Mouse (Mus musculus): ENCODE measurements around the gene Sez6.

Sez6 gene

DNA sequence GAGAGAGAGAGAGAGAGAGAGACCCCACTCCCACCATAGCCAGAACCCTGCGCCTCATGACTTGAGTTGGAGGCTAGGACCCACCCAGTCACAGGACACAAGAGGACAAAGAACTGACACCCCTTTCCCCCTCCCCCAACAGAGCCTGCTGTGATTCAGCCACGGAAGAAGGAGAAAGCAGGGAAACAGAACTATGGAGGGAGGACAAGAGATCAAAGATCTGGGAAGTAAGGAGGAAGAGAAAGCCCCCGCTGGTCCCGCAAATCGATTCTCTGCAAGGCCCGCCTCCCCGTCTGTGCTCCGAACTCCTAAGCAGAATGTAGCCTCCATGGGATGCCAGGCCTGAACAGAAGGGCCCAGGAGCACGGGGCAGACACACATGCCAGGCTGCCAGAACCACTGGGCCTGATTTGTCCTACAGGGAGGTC is 23.8 kb upstream of the Sez6 start:
- DNase-seq: no peak

DNA sequence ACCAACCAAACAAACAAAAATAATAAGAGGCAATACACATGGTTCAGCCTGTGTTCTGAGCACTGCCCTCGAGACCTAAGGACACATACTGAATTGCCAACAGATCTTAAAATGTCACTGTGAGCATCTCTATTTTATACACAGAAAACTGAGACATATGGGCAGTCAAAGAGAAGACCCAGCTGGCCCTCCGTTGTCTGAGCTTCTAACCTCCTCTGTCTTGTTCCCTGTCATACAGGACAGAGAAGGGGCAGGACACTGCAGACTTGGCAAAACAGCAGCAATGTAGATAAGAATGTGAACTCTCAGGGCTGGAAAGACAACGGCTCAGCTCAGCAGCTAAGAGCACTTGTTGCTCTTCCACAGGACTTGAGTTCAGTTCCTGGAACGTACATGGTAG is 22.1 kb upstream of the Sez6 start:
- DNase-seq: no peak

DNA sequence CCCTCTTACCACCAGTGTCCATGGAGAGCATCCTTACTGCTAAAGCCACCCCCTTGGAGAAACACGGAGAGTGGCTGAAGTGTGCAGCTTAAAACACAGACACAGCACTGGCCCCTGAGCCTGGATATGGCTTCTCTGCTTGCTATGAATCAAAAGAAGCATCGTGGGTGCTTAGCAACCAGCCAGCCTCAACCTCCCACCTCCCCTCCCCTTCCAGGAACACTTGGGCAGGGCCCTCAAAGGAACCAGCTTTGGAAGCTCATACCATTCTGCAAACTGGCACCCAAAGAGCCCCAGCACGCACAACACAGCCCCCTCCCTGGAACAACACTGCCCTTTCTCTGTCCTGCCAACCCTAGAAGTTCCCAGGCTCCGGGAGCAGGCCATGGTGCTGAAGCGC is 21.2 kb upstream of the Sez6 start:
- DNase-seq: no peak

DNA sequence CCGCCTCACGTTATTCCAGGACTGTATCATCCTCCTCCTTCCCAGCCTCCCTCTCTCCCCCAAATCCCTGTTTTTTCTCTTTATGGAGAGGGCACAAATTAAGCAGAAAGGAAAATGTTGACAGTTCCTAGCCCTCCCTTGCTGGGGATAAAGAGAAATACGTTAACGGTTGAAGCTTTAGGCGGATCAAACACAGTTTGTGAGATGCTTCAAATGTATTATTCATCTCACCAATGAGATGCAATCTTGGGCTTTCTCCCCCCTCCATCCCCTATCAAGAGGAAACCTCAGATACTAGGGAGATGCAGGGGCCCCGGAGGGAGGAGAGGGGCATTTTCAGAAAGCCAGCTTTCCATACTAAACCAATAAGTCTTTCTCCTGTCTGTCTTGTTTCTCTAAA is 20.8 kb upstream of the Sez6 start:
- DNase-seq: no peak

DNA sequence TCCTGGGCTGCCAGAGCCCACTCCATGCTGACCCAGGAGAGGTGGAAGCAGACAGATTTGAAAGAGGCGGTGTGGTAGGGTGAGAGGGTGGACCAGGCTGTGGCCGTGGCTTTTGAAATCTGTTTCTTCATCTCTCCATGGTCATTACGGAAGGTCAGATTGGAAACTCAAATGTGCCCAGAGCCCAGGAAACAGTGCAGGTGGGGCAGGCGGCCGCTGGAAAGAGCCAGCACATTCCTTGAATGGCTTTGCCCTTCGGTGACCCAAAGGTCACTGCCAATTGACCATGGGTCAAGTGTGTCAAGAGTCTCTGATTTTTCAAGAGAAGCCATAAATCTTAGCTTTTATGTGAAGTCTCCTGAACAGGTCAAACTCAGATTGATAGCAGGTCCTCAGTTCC is 17.1 kb upstream of the Sez6 start:
- no peak for DNase-seq

DNA sequence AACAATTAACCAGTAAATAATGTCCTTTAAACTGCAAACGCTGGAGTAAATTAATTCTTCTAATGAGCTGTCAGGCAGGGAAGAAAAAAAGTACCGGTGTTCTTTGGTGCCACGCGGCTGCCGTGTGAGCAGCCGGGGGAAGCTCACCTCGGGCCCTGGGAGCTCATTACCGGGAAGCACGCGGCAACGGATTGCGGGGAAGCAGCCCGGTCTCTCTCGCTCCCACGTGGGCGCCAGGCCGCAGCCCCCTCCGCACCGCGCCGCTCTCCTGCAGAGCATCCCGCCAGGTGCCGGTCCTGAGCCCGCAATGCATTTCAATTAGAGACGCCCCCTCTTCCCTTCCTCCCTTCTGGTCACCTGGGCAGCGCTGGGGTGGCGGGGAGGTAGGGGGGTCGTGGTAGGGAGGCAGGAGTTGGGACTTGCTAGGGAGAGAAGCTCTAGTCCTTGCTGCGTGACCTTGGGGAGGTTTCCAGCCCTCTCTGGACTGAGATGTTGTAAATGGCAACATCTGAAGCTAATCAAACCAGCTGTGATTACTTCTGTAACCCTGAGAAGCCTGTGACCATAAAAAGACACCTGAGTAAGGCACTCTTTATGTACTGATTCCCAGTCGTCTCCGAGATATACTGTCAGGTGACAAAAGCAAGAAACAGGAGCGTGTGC is 15.9 kb upstream of the Sez6 start:
- DNase-seq: no peak

DNA sequence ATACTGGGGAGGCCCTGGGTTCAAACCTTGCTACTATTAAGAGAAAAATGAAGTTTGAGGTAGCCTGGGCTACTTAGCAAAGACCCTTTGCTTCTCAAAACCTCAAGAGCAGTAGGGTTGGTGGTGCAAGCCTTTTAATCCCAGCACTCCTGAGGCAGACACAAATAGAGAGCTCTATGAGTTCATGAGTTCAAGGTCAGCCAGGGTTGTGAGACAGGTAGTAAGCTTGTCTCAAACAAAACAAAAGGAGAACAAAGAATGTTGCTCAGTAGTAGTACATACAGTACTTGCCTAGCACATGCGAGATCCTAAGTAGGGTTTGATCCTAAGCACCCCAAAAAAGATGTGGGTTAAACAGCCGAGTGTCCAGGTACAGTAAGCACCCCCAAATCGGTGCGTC is 13.9 kb upstream of the Sez6 start:
- DNase-seq: no peak

DNA sequence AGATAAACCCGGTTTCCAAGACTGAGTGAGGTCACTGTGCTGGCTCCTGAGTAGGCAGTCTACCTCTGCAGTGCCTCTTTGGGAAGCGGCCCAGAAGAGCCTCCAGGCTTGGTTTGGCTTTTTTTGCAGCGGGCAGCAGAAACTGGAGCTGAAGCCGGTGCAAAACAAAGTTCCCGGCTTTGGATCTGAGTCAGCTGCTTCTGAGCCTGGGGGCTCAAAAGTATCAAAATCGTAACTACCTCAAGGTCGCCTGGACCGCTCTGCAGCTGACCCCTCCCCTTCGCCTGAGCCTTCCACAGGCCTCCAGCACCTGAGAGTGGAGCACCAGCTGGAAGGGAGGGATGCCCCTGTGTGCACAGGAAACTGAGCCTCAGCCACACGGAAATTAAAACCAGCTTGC is 13.4 kb upstream of the Sez6 start:
- DNase-seq: peak; percentile 88

DNA sequence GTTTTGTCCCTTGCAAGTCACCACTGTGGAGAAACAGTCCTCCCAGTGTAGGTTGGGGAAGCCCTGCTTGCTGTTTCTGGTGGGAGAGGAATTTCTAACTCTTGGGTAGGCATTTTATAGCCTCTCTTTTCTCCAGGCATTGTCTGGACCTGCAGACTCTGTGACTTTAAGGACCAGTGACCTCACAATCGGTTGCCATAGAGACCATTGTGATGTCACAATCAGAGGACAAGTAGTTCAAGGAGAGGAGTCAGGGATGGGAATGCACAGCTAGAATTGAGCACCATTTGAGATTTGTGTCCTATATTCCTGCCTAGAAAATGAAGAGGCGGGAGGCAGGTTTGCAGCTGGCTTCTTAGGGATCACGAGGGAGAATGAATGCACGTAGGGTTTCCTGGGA is 7.3 kb upstream of the Sez6 start:
- no peak for DNase-seq

DNA sequence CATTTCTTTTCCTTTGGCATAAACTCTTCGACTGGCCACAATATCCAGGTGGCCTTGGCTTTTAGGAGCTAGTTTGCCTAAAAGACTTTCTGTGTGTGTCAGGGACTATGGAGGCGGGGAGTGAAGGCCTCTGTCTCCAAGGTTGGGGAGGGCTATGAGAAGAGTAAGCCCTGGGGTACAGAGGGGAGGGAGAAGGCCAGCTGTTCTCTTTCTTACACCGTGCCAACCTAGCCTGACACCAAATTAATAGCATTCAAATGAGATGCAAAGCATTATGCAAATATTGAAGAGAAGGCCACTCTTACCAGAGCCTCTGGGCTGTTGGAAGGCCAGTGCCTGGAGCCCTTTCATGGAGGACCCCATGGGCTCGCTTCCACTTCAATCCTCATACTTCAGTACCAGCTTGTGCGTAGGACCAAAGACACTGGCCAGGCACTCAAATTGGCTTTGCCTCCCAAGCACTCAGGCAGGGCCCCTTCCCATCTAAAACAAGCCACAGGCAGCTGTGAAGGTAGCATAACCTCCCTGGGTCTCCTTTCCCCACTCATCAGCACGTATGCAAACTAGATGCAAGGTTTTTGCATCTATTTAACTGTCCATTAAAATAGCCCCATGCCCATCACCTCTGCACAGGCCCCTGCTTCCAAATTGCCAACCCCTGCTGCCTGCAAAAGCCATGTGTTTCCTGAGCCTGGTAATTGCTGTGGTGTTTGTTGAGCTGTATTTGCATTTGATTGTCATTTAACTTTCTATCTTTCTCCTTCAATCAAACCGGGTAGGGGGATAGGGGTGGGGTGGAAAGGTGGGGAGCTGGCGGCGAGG is 4.6 kb upstream of the Sez6 start:
- DNase-seq: no peak

DNA sequence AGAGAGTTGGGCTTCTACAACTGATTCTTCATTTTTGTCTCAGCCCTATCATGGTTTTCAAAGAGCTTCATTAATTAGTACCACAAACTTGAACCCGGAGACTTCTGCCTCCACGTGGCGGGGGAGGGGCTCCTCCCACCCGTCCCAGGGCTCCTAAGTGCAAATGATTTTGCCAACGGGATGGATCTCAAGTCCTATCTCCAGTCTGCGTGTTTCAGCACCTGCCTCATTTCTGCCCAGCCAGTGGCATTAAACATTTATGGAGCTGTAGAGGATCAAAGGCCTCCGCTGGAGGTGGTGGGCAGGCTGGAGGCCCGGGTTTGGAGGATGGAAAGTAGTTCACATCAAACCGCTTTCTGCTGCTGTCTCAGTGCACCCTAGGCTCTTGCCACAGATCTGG is 3.9 kb upstream of the Sez6 start:
- no peak for DNase-seq

DNA sequence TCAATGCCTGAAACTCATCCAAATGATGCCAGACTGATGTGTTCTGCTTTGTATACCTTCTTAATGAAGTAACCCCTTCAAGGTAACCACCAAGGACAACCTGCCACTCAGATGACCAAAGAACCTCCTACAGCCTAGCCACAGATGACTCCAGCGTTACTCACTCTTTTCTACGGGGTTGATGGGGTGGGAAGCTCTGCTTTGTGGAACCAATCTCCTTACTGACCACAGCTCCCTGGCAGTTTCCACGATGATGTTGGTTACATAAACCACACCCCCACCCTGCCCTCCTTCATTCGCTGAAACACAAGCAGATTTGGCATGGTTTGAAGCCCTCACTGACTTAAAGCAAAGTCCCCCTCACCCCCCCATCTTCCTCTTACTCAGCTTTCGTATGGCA is 2.8 kb upstream of the Sez6 start:
- no peak for DNase-seq

DNA sequence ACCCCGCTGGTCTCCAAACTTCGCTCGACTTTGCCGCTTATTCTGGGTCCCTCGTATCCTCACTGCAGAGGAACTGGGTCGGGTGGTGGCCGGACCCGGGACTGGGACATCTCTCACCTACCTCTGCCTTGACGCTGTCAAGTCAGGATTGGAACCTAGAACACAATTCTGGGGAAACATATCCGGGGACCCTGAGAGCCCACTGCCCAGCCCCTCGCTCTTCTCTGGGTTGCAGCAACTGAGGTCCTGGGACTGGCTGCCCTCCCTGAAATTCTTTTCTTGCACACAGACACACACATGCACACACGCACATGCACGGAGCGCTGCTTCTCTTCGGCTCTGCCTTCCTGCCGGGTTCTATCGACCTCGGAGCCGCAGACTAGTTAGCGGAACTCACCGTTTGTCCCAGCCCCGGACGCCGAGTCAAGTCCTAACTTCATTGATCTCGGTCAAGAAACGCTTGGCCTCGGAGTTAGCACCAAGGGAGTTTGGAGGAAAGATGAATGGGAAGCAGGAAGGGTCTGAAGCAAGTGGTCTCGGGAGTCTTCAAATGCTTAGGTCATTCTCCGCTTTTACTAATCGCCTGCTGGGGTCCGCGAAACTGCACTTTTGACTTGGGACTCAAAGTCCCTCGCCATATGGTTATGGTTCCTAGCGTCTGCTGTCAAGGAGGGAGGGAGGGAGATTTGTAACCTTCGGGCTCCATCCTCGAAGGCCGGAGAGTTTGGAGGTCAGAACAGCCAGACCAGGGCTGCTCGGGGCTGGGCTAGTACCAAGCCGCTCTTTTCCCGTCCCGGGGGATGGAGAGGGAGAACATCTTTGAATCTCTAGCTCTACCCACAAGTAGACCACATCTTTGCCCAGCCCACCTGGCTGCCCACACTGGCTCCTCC is 1.2 kb downstream of the Sez6 start:
- DNase-seq: no peak

DNA sequence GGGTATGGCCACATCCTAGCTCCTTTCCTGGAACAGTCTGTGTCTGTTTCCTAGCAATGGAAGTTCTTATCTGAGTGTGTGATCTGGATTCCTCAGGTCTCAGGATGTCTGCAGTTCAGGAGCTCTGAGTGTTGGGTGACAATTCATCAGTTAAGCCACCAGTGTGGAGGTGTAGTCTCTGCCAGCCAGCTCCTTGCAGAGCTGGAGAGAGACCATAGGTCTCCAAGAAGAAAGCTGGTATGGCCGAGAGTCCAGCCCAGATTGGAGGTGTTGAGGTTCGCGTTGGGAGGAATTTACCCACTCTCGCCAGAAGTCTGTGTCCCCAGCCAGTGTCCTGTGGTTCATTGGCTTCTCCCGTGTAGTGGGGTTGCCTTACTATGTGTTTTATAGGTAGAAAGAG is 2.0 kb downstream of the Sez6 start:
- no peak for DNase-seq

DNA sequence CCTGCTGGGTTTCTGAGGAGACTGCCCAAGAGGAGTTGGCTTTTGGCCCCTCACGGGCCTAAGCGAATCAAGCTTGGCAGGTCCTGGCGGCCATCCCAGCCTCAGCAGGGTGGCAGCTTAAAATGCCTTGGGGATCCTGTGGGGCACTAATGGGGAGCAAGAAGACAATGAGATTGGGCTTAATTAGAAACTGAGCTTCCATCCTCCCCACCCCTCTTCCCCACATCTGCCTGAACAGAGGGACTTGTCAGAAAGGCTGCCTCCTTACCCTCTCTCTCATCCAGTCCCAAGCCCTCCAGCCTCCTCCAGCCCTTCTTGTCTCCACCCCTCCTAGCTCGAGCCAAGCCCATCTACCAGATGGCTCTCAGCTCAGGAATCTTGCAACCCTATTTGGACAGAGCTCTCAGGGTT is 3.5 kb downstream of the Sez6 start:
- DNase-seq: no peak

DNA sequence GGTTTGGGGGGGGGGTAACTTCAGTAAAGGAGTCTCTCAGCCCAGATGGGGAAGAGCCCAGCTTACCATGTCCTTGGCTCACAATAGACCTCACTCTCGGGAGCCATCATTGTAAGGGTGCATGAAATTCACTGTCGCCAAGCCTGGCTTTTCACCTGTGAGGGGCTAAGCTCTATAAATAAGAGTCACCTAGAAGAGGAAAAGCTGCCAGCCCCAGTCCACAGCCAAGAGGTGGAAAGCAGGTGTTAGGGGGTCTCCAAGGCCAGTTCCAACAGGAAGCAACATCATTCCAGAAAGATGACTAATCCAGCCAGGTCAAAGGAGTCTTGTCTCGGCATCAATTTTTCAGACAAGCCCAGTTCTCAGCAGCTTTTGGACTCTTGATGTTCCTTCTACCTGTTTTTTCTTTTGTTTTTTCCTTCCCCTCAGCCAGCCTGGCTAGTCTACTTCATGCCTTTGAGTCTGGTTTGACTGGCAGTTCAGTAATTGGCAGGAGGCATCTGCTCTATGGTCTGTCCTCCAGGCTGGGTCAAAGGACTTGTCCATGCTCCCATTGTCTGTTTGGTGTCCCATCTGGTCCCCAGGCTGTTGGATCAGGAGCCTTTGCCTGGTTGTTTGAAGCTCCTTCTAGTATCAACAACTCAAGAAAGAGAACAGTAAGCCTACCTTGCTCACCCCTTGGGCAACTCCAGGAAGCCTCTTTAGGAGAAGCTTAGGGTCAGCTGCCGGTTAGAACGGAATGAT is 4.1 kb downstream of the Sez6 start:
- DNase-seq: no peak

DNA sequence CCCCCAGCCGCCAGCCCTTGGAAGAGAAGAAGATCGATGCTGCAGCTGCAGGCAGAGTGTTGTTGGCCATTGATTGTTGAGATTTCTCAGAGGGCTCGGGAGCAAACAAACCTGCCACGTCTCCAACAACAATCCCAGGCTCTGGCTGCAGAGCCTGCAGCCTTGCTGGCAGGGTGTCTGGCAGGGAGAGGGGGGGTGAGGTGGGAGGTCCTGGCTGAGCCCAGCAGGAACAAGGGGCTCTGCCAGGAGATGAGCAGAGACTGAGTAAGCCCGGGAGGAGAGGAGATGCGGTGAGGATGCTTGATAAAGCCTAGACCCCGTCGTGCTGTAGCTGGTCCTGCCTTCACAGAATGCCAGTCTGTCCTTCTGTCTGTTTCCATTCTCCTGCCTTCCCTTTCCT is 6.2 kb downstream of the Sez6 start:
- no peak for DNase-seq

DNA sequence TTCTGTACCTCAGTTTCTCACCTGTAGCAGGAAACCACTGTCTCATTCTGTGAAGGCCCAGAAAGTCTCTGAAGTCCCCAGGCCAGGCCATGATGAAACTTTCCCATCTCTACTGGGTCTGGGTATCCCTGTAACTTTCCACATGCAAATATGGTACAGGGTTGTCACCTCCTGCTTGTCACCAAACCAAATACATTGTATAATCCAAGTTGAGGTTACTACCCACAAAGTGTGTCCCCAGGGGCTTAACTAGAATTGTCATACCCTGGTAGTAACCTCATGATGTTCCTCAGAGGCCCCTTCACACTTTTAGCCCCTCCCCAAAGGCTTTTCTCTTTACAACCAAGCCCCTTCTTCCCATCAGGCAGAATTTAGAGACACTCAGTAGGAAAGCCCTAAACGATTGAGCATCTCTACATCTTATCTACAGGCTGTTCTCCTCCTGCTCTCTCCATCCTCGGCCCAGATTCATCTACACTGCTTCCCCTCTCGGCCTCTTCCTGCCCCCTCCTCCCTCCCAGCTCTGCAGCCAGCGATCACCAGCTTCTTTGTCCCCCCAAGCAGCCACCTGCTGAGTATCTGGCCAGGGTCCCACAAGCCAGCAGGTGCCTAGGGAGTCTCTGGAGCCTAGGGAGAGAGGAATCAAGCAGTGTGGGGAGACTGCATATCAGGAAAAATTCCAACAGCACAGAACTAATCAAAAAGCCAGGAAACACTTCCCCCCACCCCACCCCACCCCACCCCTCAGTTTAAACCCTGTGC is 7.2 kb downstream of the Sez6 start:
- DNase-seq: no peak

DNA sequence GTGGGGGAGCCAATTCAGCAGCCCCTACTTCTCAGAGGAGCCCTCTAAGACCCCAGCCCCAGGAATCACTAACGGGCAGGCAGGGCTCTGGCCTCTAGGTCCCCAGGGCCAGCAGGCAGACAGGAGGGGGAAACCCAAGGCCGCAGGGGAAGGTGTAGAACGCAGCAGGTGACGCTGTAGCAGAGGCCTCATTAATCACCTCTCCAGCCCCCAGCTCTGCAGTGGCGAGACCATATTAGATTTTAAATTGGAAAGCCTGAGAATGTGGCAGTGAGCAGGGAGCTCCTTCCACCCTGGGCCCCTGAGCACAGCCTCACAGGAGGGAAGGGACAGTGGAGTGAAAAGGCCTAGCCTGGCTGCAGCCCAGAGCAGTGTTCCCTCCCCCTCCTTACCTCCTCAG is 11.6 kb downstream of the Sez6 start:
- no peak for DNase-seq

DNA sequence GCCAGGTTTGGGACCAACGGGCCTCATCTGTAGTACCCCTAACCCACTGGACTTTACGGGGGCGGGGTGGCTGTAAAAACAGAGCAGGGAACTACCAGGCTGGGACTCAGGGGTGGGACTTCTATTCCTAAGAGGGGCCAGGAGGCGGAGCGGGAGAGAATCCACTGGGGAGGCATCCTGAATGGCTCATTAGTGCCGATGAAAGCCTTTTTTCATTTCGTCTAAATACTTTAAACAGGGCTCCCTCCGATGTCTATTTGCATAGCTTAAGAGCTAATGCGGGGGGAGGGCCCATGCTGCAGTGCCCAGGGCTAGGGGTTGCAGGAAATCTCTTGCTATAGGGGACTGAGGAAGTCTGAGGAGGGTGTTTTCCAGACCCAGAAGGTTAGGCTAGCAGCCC is 17.3 kb downstream of the Sez6 start:
- DNase-seq: no peak

DNA sequence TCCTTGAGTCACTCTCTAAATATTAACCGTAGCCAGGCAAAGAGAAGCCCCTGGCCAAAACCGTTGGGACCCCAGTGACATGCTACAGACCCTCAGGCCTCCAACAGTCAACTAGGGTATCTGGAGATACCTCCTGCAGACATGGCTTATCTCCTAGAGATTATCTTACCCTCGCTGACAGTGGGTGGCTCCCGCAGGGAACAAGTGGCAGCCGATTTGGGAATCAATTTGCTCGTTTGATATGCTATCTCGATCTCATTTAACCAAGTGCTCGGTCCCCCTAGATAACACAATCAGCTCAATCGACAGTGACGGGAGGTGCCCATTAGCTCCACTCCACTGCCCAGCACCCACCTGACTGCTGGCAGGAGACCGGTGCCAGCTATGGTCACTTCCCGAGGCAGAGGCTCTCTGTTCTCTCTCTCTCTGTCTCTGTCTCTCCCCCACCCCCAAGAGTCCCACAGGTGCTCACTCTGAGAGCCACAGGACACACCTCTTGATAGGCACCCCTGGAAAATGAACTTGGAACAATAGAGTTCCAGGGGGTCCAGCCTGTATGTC is 19.6 kb downstream of the Sez6 start:
- DNase-seq: no peak

DNA sequence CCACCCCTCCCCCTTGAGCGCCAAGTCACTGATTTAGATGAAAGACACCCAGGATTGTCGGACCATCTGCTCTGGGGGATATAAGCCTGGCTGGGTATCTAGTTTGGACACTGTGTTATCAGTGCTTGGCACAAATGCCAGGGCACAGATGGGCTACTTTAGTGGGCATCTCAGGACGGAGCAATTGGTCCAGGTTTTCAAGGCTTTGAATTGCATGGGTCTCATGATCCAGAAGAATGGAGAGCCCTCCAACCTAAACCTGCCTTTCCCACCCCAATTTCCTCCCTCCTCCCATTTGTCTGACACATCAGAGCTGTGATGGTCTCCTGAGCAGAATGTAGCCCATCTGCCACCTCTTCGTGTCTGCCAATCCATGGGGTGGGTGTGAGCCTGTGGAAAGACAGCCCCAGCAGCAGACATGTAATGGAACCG is 20.2 kb downstream of the Sez6 start:
- DNase-seq: no peak
